Mouse (Mus musculus) testis, adult 10 weeks (tissue): ENCODE results near the gene Wls. TPM values are rescaled to one million over a fixed set of nuclear protein-coding genes. Genes with fewer than 3 reads are reported as not detected.

Experiments
- polyA plus RNA-seq: library from polyadenylated mRNA; stranded (reverse); fragments of 350-450 nt; fragmentation: Illumina TruSeq; extraction: RNeasy Lipid Tissue Mini Kit (QIAGEN cat#74804); gene quantifications from one replicate; pipeline ENCODE4 v1.2.3, GENCODE M21; 2014; ENCODE audit warnings: low read depth, low replicate concordance

Gene Wls
- polyA plus RNA-seq, result 6.5 TPM

GRCm38 (mm10) chr3:159839481-159839880, at the start of gene Wls:
Gene Wls, plus strand, starts transcription at chr3:159839672.

Other genes starting within 250 kb of the Wls start
- 0.38 TPM for gene Rpe65, start 240.5 kb upstream of the Wls start, polyA plus RNA-seq